Mouse (Mus musculus) midbrain, embryonic 11.5 days (tissue): ENCODE data around the gene Mettl14. TPM values are rescaled to one million over a fixed set of nuclear protein-coding genes. Genes with fewer than 3 reads are reported as not detected.
"Not testable (repeated sequence)": the region's sequence is repeated elsewhere in the genome, so short reads cannot be mapped to it uniquely, and the experiment has no call there.

Experiments
- ATAC-seq: fragments of 200-750 bp; cut with Nextera tagmentation; 2 replicates; pipeline ENCODE4 v1.8.0; 2017; ENCODE audit warnings: moderate TSS enrichment, moderate library complexity; ENCODE audit not compliant: low FRiP score
- DNase-seq: peaks from one replicate; pipeline ENCODE4 v3.0.0; 2015; ENCODE audit warnings: low spot score; ENCODE audit errors: missing footprints
- H3K27ac ChIP-seq: fragments of 300-500 bp; sonication (generic); 2 replicates; pipeline ENCODE4 v1.5.1; 2014; ENCODE audit warnings: low read depth, low read length
- H3K27me3 ChIP-seq: fragments of 300-500 bp; sonication (generic); 2 replicates; pipeline ENCODE4 v1.6.1; 2014; ENCODE audit warnings: mild to moderate bottlenecking, low read length, moderate library complexity, mixed read lengths; ENCODE audit not compliant: control insufficient read depth, insufficient read depth
- H3K36me3 ChIP-seq: fragments of 300-500 bp; sonication (generic); 2 replicates; pipeline ENCODE4 v1.6.1; 2014; ENCODE audit warnings: mild to moderate bottlenecking, low read length, moderate library complexity, mixed read lengths; ENCODE audit not compliant: control insufficient read depth, insufficient read depth
- H3K4me1 ChIP-seq: fragments of 300-500 bp; sonication (generic); 2 replicates; pipeline ENCODE4 v1.6.1; 2014; ENCODE audit warnings: low read length; ENCODE audit not compliant: control insufficient read depth, insufficient read depth
- H3K4me2 ChIP-seq: fragments of 300-500 bp; sonication (generic); 2 replicates; pipeline ENCODE4 v1.6.1; 2014; ENCODE audit warnings: mild to moderate bottlenecking, moderate library complexity
- H3K4me3 ChIP-seq: fragments of 300-500 bp; sonication (generic); 2 replicates; pipeline ENCODE4 v1.5.1; 2014; ENCODE audit warnings: low read depth, low read length
- H3K9ac ChIP-seq: fragments of 300-500 bp; sonication (generic); 2 replicates; pipeline ENCODE4 v1.6.1; 2014; ENCODE audit warnings: low read length
- H3K9me3 ChIP-seq: fragments of 300-500 bp; sonication (generic); 2 replicates; pipeline ENCODE4 v1.6.1; 2016; ENCODE audit warnings: low read length; ENCODE audit not compliant: control insufficient read depth
- WGBS: fragments of 180-500 bp; shearing (Covaris S2); extraction: QIAGEN DNeasy Blood & Tissue Kit; methylation state at CpG from one replicate; pipeline ENCODE4 v1.1.7; 2014; 5-methylcytosine and 5-hydroxymethylcytosine counted together
- polyA plus RNA-seq: library from polyadenylated mRNA; unstranded; fragments of >200 nt; fragmentation: Nextera tagmentation; extraction: Ambion mirVana; gene quantifications from 2 replicates; pipeline ENCODE4 v1.2.1, GENCODE M21; 2014

Mettl14 gene
- polyA plus RNA-seq, 1 experiment from 2014 or later: 34.8 TPM

- no peak overlapping the region for H3K4me3 ChIP-seq
- ATAC-seq: peak; percentile 79
- no peak overlapping the region for H3K9ac ChIP-seq
- H3K4me2 ChIP-seq: no peak overlapping the region
- 31% methylated on average over 11 of the region's 11 CpGs for WGBS
- no peaks in the 10 kb centered on the region for H3K27me3 ChIP-seq
- peak; percentile 92 for DNase-seq
- H3K4me1 ChIP-seq: no peaks in the 10 kb centered on the region
- no peaks in the 10 kb centered on the region for H3K9me3 ChIP-seq
- no peak overlapping the region for H3K27ac ChIP-seq
- peaks cover 9% of the 10 kb centered on the region for H3K36me3 ChIP-seq
Observed at GRCm38 (mm10) chr3:123371766-123372535, 14.0 kb downstream of the Mettl14 start.

DNA sequence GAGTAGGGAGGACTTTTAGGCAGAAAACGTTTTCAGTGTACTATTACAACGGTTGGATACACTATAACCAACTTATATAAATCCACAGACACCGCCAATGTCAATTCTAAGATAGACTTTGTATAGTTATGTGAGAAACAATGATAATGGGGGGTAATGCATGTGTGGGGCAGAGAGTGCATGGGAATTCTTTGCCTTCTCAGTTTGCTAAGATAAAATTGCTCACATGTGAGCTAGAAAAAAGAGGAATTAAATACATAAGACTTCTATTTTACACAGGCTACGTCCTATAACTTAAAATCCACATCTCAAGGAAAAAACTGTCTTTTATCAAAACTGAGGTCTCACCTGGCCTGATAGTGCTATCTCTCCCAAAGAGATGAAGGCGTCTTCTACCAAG, 15.0 kb downstream of the Mettl14 start:
- H3K9ac ChIP-seq: no peak overlapping the region
- peaks cover 9% of the 10 kb centered on the region for H3K36me3 ChIP-seq
- H3K4me1 ChIP-seq: no peaks in the 10 kb centered on the region
- WGBS: 95% methylated on average over 5 of the region's 5 CpGs
- DNase-seq (no peak), ATAC-seq (no peak)
- no peak overlapping the region for H3K27ac ChIP-seq
- no peaks in the 10 kb centered on the region for H3K27me3 ChIP-seq
- no peaks in the 10 kb centered on the region for H3K9me3 ChIP-seq
- no peak overlapping the region for H3K4me3 ChIP-seq
- no peak overlapping the region for H3K4me2 ChIP-seq

DNA sequence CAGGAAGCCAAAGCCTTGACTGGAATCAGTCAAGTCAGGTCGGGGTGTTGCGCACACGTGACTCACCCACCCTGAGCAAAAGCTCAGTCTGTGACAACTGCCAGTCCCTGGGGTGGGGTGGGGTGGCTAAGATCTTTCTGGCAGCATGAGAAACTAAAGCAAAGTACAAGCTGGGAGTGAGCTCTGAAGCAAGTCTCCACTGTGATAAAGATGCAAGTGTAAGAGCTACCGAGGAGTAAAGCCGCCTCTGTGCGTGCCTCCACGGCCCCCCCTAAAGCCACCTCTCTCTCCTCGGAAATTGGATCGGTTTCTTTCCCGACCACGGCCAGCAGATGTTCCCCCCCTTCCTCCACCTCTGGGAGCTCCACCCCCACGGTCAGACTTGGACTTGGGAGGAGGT, 16.7 kb downstream of the Mettl14 start:
- Histone ChIP-seq H3K36me3 (peaks cover 9% of the 10 kb centered on the region), H3K9me3 (no peaks in the 10 kb centered on the region)

DNA sequence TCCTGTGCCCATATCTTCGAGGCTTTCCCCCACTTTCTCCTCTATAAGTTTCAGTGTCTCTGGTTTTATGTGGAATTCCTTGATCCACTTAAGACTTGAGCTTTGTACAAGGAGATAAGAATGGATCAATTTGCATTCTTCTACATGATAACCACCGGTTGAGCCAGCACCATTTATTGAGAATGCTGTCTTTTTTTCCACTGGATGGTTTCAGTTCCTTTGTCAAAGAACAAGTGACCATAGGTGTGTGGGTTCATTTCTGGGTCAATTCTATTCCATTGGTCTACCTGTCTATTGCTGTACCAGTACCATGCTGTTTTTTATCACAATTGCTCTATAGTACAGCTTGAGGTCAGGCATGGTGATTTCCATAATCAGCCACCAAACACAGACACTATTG, 19.1 kb downstream of the Mettl14 start:
- not testable (repeated sequence) for H3K36me3 ChIP-seq, H3K9me3 ChIP-seq, H3K27ac ChIP-seq, DNase-seq, ATAC-seq, H3K9ac ChIP-seq, H3K4me2 ChIP-seq, H3K27me3 ChIP-seq, H3K4me3 ChIP-seq, H3K4me1 ChIP-seq
- WGBS: 86% methylated on average over 2 of the region's 2 CpGs

More for the DNA sequence above, 16.7 kb downstream of the Mettl14 start:
- H3K27ac ChIP-seq: no peak overlapping the region
- ATAC-seq (no peak), DNase-seq (no peak)
- no peak overlapping the region for H3K9ac ChIP-seq
- H3K27me3 ChIP-seq: no peaks in the 10 kb centered on the region
- 95% methylated on average over 12 of the region's 12 CpGs for WGBS
- no peak overlapping the region for H3K4me3 ChIP-seq
- H3K4me2 ChIP-seq: no peak overlapping the region
- no peaks in the 10 kb centered on the region for H3K4me1 ChIP-seq

- H3K9ac ChIP-seq: no peak overlapping the region
- ATAC-seq (no peak), DNase-seq (no peak)
- H3K4me2 ChIP-seq: no peak overlapping the region
- H3K27ac ChIP-seq: no peak overlapping the region
- H3K9me3 ChIP-seq: no peaks in the 10 kb centered on the region
- H3K36me3 ChIP-seq: no peaks in the 10 kb centered on the region
- H3K4me3 ChIP-seq: no peak overlapping the region
- WGBS: 83% methylated on average over 4 of the region's 4 CpGs
- no peaks in the 10 kb centered on the region for H3K4me1 ChIP-seq
- H3K27me3 ChIP-seq: no peaks in the 10 kb centered on the region
Observed at GRCm38 (mm10) chr3:123356377-123356991, 29.4 kb downstream of the Mettl14 start.

- H3K27me3 ChIP-seq: no peaks in the 10 kb centered on the region
- DNase-seq (no peak), ATAC-seq (no peak)
- H3K9ac ChIP-seq: no peak overlapping the region
- no peaks in the 10 kb centered on the region for H3K36me3 ChIP-seq
- WGBS: 92% methylated on average over 9 of the region's 9 CpGs
- no peaks in the 10 kb centered on the region for H3K4me1 ChIP-seq
- no peak overlapping the region for H3K4me2 ChIP-seq
- no peaks in the 10 kb centered on the region for H3K9me3 ChIP-seq
- no peak overlapping the region for H3K4me3 ChIP-seq
- H3K27ac ChIP-seq: no peak overlapping the region
Observed at GRCm38 (mm10) chr3:123354388-123354787, 31.5 kb downstream of the Mettl14 start.

DNA sequence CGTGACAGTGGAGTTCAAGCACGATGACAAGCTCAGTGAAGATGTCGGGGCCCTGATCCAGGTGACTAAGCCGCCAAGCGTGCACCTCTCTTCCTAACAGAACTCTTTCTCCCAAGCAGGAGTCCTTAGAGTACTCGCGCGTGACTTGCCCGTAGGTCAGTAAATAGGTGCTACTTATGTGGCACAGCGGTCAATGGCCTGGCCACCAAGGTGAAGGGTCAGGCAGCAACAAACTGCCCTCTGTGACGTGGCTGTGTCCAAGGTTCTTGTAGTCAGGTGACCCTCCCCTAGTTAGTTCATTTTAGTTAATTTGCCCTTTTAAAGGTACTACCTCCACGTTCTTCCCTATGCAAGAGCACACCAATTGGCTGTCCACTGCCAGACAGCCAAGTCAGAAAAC, 32.2 kb downstream of the Mettl14 start:
- Histone ChIP-seq H3K9ac (no peak overlapping the region), H3K27me3 (no peaks in the 10 kb centered on the region), H3K36me3 (no peaks in the 10 kb centered on the region), H3K4me2 (no peak overlapping the region), H3K4me1 (no peaks in the 10 kb centered on the region), H3K9me3 (no peaks in the 10 kb centered on the region), H3K4me3 (no peak overlapping the region), H3K27ac (no peak overlapping the region)
- 93% methylated on average over 12 of the region's 12 CpGs for WGBS
- no peak for DNase-seq
- ATAC-seq: 0 out of 2 replicates have a peak, but pooled peaks have one; percentile 16

GRCm38 (mm10) chr3:123353183-123353582, 32.7 kb downstream of the Mettl14 start:
- no peak overlapping the region for H3K9ac ChIP-seq
- no peaks in the 10 kb centered on the region for H3K4me1 ChIP-seq
- 0 out of 2 replicates have a peak, but pooled peaks have one; percentile 16 for ATAC-seq
- H3K4me2 ChIP-seq: no peak overlapping the region
- no peak overlapping the region for H3K27ac ChIP-seq
- no peaks in the 10 kb centered on the region for H3K9me3 ChIP-seq
- WGBS: 74% methylated on average over 6 of the region's 6 CpGs
- no peaks in the 10 kb centered on the region for H3K27me3 ChIP-seq
- no peak overlapping the region for H3K4me3 ChIP-seq
- peak; percentile 87 for DNase-seq
- H3K36me3 ChIP-seq: no peaks in the 10 kb centered on the region

DNA sequence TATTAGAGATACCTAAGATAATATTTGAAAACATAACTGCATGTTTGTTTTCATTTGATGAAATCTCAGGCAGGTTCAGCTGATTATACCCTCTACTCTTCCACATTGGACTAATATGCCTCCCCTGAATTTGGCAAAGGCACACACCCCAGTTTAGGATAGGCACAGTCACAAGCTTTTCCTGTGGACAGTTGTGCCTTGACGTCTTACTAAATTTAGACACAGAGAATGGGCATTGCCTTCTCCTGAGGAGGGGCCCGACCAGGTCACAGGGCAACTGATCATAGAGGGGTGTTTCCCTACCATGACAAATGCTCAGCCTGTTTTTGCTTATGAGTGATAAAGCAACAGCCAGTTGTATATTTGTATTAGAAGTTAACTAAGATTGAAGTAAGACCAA, 34.4 kb downstream of the Mettl14 start:
- WGBS: 87% methylated on average over 2 of the region's 2 CpGs
- H3K4me2 ChIP-seq: no peak overlapping the region

More for the DNA sequence above, 34.4 kb downstream of the Mettl14 start:
- no peak for DNase-seq
- Histone ChIP-seq H3K4me1 (no peaks in the 10 kb centered on the region), H3K4me3 (no peak overlapping the region), H3K27me3 (no peaks in the 10 kb centered on the region), H3K9ac (no peak overlapping the region), H3K36me3 (no peaks in the 10 kb centered on the region), H3K9me3 (no peaks in the 10 kb centered on the region), H3K27ac (no peak overlapping the region)
- no peak for ATAC-seq
